Mouse (Mus musculus) ES-E14 (cell line): ENCODE measurements around the gene Naaa.

Experiments used
- ZC3H11A ChIP-seq: IDR thresholded peaks from 2 replicates; pipeline ENCODE4 v1.6.1; 2012; ENCODE audit warnings: low read depth, mild to moderate bottlenecking, inconsistent platforms, low read length, borderline replicate concordance
- ZNF384 ChIP-seq: IDR thresholded peaks from 2 replicates; pipeline ENCODE4 v1.6.1; 2012; ENCODE audit warnings: low read depth, low read length, inconsistent platforms

GRCm38 (mm10) chr5:92218915-92219793 lies 58.8 kb downstream of the Naaa start:
- no peak for TF ChIP-seq ZC3H11A
- peak; percentile 22; the same call in 1 of the 2 replicates for TF ChIP-seq ZNF384
